14 mouse cellular contexts compared by ENCODE assay signal in genomic region chr12:86027747-86028146, GRCm38 (mm10). TPM values are rescaled to one million over a fixed set of nuclear protein-coding genes. Genes with fewer than 3 reads are reported as not detected.
DNase-seq lines count a peak whose midpoint lies in the region; ATAC-seq and TF ChIP-seq lines count a peak whose summit lies in the region.
"Had no signal": no experiment of that assay in that cellular context is flagged by ENCODE, and none has a peak within 500 bp of the region (broad histone marks: within the 10 kb centered on the region; RNA-seq: fewer than 3 reads in every experiment).

No protein-coding gene starts in this region.

- H3K4me1 ChIP-seq in hindbrain, postnatal 0 days (ENCODE audit: insufficient read depth, low read length), result no peaks in the 10 kb centered on the region

- H3K4me3 ChIP-seq in hindbrain, postnatal 0 days (ENCODE audit: low read length), result no peak overlapping the region

- 70% methylated on average over 1 of the region's 1 CpGs for WGBS in hindbrain, postnatal 0 days

- TF ChIP-seq CTCF in hindbrain, postnatal 0 days (IDR thresholded peaks at IDR 0.05; ENCODE audit: low read depth), result no peak

- ATAC-seq in hindbrain, postnatal 0 days, result no peak
- ATAC-seq: activated CD4-positive, CD25-positive, alpha-beta regulatory T cell, adult 4 months; CD4-positive, CD25-positive, alpha-beta regulatory T cell, adult 4 months; Patski had no signal

- H3K36me3 ChIP-seq in hindbrain, postnatal 0 days (ENCODE audit: insufficient read depth, low read length), result no peaks in the 10 kb centered on the region

- no peak overlapping the region for H3K27ac ChIP-seq in hindbrain, postnatal 0 days

- H3K9me3 ChIP-seq in hindbrain, postnatal 0 days (ENCODE audit: low read length), result no peaks in the 10 kb centered on the region
- H3K9me3 ChIP-seq: G1E had no signal

- no peak overlapping the region for H3K4me2 ChIP-seq in hindbrain, postnatal 0 days (ENCODE audit: low read depth, low read length)

- no peak overlapping the region for H3K9ac ChIP-seq in hindbrain, postnatal 0 days (replicated peaks; ENCODE audit: low read length)

- no peaks in the 10 kb centered on the region for H3K27me3 ChIP-seq in hindbrain, postnatal 0 days (ENCODE audit: insufficient read depth, low read length)
- H3K27me3 ChIP-seq: CH12.LX, Patski had no signal

- peak; percentile 65 for DNase-seq in fat pad, adult 2 months (ENCODE audit: extremely low read depth, low read depth, low spot score)
- peak; percentile 70 for DNase-seq in gonadal fat pad, adult 2 months (ENCODE audit: low read depth)
- no peak for DNase-seq in right cerebral cortex, adult 18-20 months
- DNase-seq in hindbrain, postnatal 0 days (ENCODE audit: low spot score), result no peak
- DNase-seq: adrenal gland, adult 2 months; adrenal gland, adult 8-10 months; adrenal gland, postnatal 14 days; adrenal gland, postnatal 25 days; B cell, adult 2 months had no signal

RNA-seq across cellular contexts. Expression of gene Tgfb3, which starts 51.1 kb away (rescaled TPM):
- polyA plus RNA-seq in gonadal fat pad, adult 2 months (2012; rRNA removed), result 20.6 and 22.1 TPM in 2 replicates
- total RNA-seq in hindbrain, postnatal 0 days (2014; rRNA removed), result 4.0 and 5.9 TPM in 2 replicates
- 4.4 and 4.5 TPM in 2 replicates for polyA plus RNA-seq in hindbrain, postnatal 0 days (2015; fragmentation: Nextera tagmentation; extraction: Ambion mirVana)

RNA-seq across cellular contexts. Expression of gene Ift43, which starts 54.6 kb away (rescaled TPM):
- 32.0 and 33.1 TPM in 2 replicates for polyA plus RNA-seq in gonadal fat pad, adult 2 months (2012; rRNA removed)
- 14.4 and 22.4 TPM in 2 replicates for total RNA-seq in hindbrain, postnatal 0 days (2014; rRNA removed)
- 39.1 and 41.5 TPM in 2 replicates for polyA plus RNA-seq in hindbrain, postnatal 0 days (2015; fragmentation: Nextera tagmentation; extraction: Ambion mirVana)

Comparison
In these comparisons a context has a peak if more than half of its experiments do, and no peak if none do; other contexts are left out.
1. DNase-seq: peak in fat pad, adult 2 months (single experiment) and gonadal fat pad, adult 2 months (single experiment); none in right cerebral cortex, adult 18-20 months (single experiment) and hindbrain, postnatal 0 days (single experiment).